Mouse (Mus musculus) hindbrain, embryonic 11.5 days (tissue): ENCODE measurements around the gene Camsap3. TPM values are rescaled to one million over a fixed set of nuclear protein-coding genes. Genes with fewer than 3 reads are reported as not detected.

Experiments used
- ATAC-seq: fragments of 200-750 bp; cut with Nextera tagmentation; 2 replicates; pipeline ENCODE4 v1.8.0; 2017; ENCODE audit warnings: mild to moderate bottlenecking, moderate TSS enrichment, moderate library complexity; ENCODE audit not compliant: low FRiP score
- DNase-seq: peaks from one replicate; pipeline ENCODE4 v3.0.0-alpha.2; 2015; ENCODE audit warnings: low spot score
- H3K27ac ChIP-seq: fragments of 300-500 bp; sonication (generic); 2 replicates; pipeline ENCODE4 v1.5.1; 2014; ENCODE audit warnings: mild to moderate bottlenecking, low read depth, low read length
- H3K27me3 ChIP-seq: fragments of 300-500 bp; sonication (generic); 2 replicates; pipeline ENCODE4 v1.6.1; 2014; ENCODE audit warnings: mild to moderate bottlenecking, low read length, moderate library complexity, mixed read lengths; ENCODE audit not compliant: control insufficient read depth, insufficient read depth
- H3K36me3 ChIP-seq: fragments of 300-500 bp; sonication (generic); 2 replicates; pipeline ENCODE4 v1.6.1; 2014; ENCODE audit warnings: mild to moderate bottlenecking, low read length, moderate library complexity, mixed read lengths; ENCODE audit not compliant: control insufficient read depth, insufficient read depth
- H3K4me1 ChIP-seq: fragments of 300-500 bp; sonication (generic); replicated peaks from 2 replicates; pipeline ENCODE4 v1.6.1; 2014; ENCODE audit warnings: low read length, mixed read lengths; ENCODE audit not compliant: control insufficient read depth, insufficient read depth
- H3K4me2 ChIP-seq: fragments of 300-500 bp; sonication (generic); replicated peaks from 2 replicates; pipeline ENCODE4 v1.6.1; 2014; ENCODE audit warnings: mild to moderate bottlenecking, low read depth, low read length
- H3K4me3 ChIP-seq: fragments of 300-500 bp; sonication (generic); 2 replicates; pipeline ENCODE4 v1.5.1; 2014; ENCODE audit warnings: low read depth, low read length
- H3K9ac ChIP-seq: fragments of 300-500 bp; sonication (generic); 2 replicates; pipeline ENCODE4 v1.6.1; 2014; ENCODE audit warnings: low read depth, low read length
- H3K9me3 ChIP-seq: fragments of 300-500 bp; sonication (generic); 2 replicates; pipeline ENCODE4 v1.6.1; 2016; ENCODE audit warnings: low read length; ENCODE audit not compliant: control insufficient read depth
- WGBS: fragments of 180-500 bp; shearing (Covaris S2); extraction: QIAGEN DNeasy Blood & Tissue Kit; methylation state at CpG from one replicate; pipeline ENCODE4 v1.1.7; 2014; 5-methylcytosine and 5-hydroxymethylcytosine counted together
- polyA plus RNA-seq: library from polyadenylated mRNA; unstranded; fragments of >200 nt; fragmentation: Nextera tagmentation; extraction: Ambion mirVana; gene quantifications from 2 replicates; pipeline ENCODE4 v1.2.1, GENCODE M21; 2014

The Camsap3 gene
- polyA plus RNA-seq, 1 experiment from 2014 or later, result 15.3 TPM

- Histone ChIP-seq H3K9ac (no peak overlapping the region), H3K4me1 (peaks cover 3% of the 10 kb centered on the region; the same call in 1 of the 2 replicates), H3K9me3 (no peaks in the 10 kb centered on the region), H3K4me2 (no peak overlapping the region), H3K4me3 (no peak overlapping the region), H3K27me3 (no peaks in the 10 kb centered on the region), H3K36me3 (no peaks in the 10 kb centered on the region), H3K27ac (no peak overlapping the region)
- no peak for ATAC-seq
- DNase-seq, result no peak
- 31% methylated on average over 5 of the region's 5 CpGs for WGBS
Measured at GRCm38 (mm10) chr8:3645804-3646203, 58.7 kb downstream of the Camsap3 start.

GRCm38 (mm10) chr8:3646824-3647531 lies 59.9 kb downstream of the Camsap3 start:
- Histone ChIP-seq H3K9ac (no peak overlapping the region), H3K9me3 (no peaks in the 10 kb centered on the region), H3K4me1 (peaks cover 3% of the 10 kb centered on the region; the same call in 1 of the 2 replicates), H3K27me3 (no peaks in the 10 kb centered on the region), H3K4me3 (no peak overlapping the region), H3K27ac (no peak overlapping the region), H3K4me2 (no peak overlapping the region), H3K36me3 (no peaks in the 10 kb centered on the region)
- WGBS, result 86% methylated on average over 6 of the region's 6 CpGs
- DNase-seq (no peak), ATAC-seq (no peak)

- Histone ChIP-seq H3K27me3 (no peaks in the 10 kb centered on the region), H3K27ac (no peak overlapping the region), H3K4me3 (no peak overlapping the region), H3K4me1 (peaks cover 3% of the 10 kb centered on the region; the same call in 1 of the 2 replicates), H3K9ac (no peak overlapping the region), H3K9me3 (no peaks in the 10 kb centered on the region), H3K36me3 (no peaks in the 10 kb centered on the region), H3K4me2 (no peak overlapping the region)
- ATAC-seq (no peak), DNase-seq (no peak)
- WGBS, result 83% methylated on average over 4 of the region's 4 CpGs
Measured at GRCm38 (mm10) chr8:3647561-3647960, 60.5 kb downstream of the Camsap3 start.

- no peaks in the 10 kb centered on the region for H3K27me3 ChIP-seq
- H3K4me1 ChIP-seq, result peaks cover 3% of the 10 kb centered on the region; the same call in 1 of the 2 replicates
- no peak overlapping the region for H3K4me2 ChIP-seq
- no peak overlapping the region for H3K9ac ChIP-seq
- ATAC-seq (no peak), DNase-seq (no peak)
- no peaks in the 10 kb centered on the region for H3K36me3 ChIP-seq
- no peaks in the 10 kb centered on the region for H3K9me3 ChIP-seq
- 92% methylated on average over 2 of the region's 2 CpGs for WGBS
- H3K27ac ChIP-seq, result no peak overlapping the region
- no peak overlapping the region for H3K4me3 ChIP-seq
Measured at GRCm38 (mm10) chr8:3648268-3648667, 61.2 kb downstream of the Camsap3 start.

GRCm38 (mm10) chr8:3648990-3649389 lies 61.9 kb downstream of the Camsap3 start:
- WGBS, result 28% methylated on average over 1 of the region's 1 CpGs
- peaks cover 3% of the 10 kb centered on the region; the same call in 1 of the 2 replicates for H3K4me1 ChIP-seq
- H3K4me2 ChIP-seq, result no peak overlapping the region
- no peak overlapping the region for H3K9ac ChIP-seq
- ATAC-seq, result no peak
- H3K36me3 ChIP-seq, result no peaks in the 10 kb centered on the region
- H3K27ac ChIP-seq, result no peak overlapping the region
- DNase-seq, result no peak
- H3K27me3 ChIP-seq, result no peaks in the 10 kb centered on the region
- H3K4me3 ChIP-seq, result no peak overlapping the region
- no peaks in the 10 kb centered on the region for H3K9me3 ChIP-seq

GRCm38 (mm10) chr8:3652845-3653244 lies 65.8 kb downstream of the Camsap3 start:
- Histone ChIP-seq H3K27ac (no peak overlapping the region), H3K27me3 (no peaks in the 10 kb centered on the region), H3K9me3 (no peaks in the 10 kb centered on the region), H3K36me3 (no peaks in the 10 kb centered on the region), H3K4me2 (no peak overlapping the region), H3K9ac (no peak overlapping the region), H3K4me3 (no peak overlapping the region), H3K4me1 (peaks cover 3% of the 10 kb centered on the region; the same call in 1 of the 2 replicates)
- ATAC-seq, result no peak
- no peak for DNase-seq
- WGBS, result 74% methylated on average over 3 of the region's 3 CpGs

- H3K4me3 ChIP-seq, result no peak overlapping the region
- no peaks in the 10 kb centered on the region for H3K9me3 ChIP-seq
- ATAC-seq, result no peak
- no peaks in the 10 kb centered on the region for H3K36me3 ChIP-seq
- no peak overlapping the region for H3K27ac ChIP-seq
- no peaks in the 10 kb centered on the region for H3K27me3 ChIP-seq
- WGBS, result 74% methylated on average over 11 of the region's 11 CpGs
- no peaks in the 10 kb centered on the region for H3K4me1 ChIP-seq
- no peak overlapping the region for H3K4me2 ChIP-seq
- no peak for DNase-seq
- no peak overlapping the region for H3K9ac ChIP-seq
Measured at GRCm38 (mm10) chr8:3654726-3655508, 67.8 kb downstream of the Camsap3 start.

GRCm38 (mm10) chr8:3655526-3655925 lies 68.4 kb downstream of the Camsap3 start, which contains the start of gene Retn:
Gene Retn (plus strand): TSS chr8:3655770.
- no peaks in the 10 kb centered on the region for H3K9me3 ChIP-seq
- no peaks in the 10 kb centered on the region for H3K36me3 ChIP-seq
- H3K27ac ChIP-seq, result no peak within 1 kb of the TSS
- 76% methylated on average over 3 of the region's 3 CpGs for WGBS
- H3K4me1 ChIP-seq, result no peaks in the 10 kb centered on the region
- DNase-seq (no peak), ATAC-seq (no peak)
- no peak within 1 kb of the TSS for H3K4me3 ChIP-seq
- H3K27me3 ChIP-seq, result no peaks in the 10 kb centered on the region
- H3K4me2 ChIP-seq, result no peak within 1 kb of the TSS
- H3K9ac ChIP-seq, result no peak within 1 kb of the TSS
